ENCODE assay signal across 9 mouse cellular contexts in genomic region chr9:44076764-44077120, GRCm38 (mm10). TPM values are rescaled to one million over a fixed set of nuclear protein-coding genes. Genes with fewer than 3 reads are reported as not detected.
DNase-seq lines count a peak whose midpoint lies in the region; ATAC-seq and TF ChIP-seq lines count a peak whose summit lies in the region.
"Had no signal": no experiment of that assay in that cellular context is flagged by ENCODE, and none has a peak within 500 bp of the region (broad histone marks: within the 10 kb centered on the region; RNA-seq: fewer than 3 reads in every experiment).

No protein-coding gene starts in this region.

- no peak for TF ChIP-seq EP300 in ES-Bruce4 (IDR thresholded peaks at IDR 0.05; ENCODE audit: insufficient read depth, low read depth, low read length)

- H3K4me2 ChIP-seq in intestine, postnatal 0 days (replicated peaks; ENCODE audit: low read depth), result no peak overlapping the region
- no peak overlapping the region for H3K4me2 ChIP-seq in intestine, embryonic 16.5 days (ENCODE audit: low read depth, low read length)
- H3K4me2 ChIP-seq in heart, embryonic 14.5 days (ENCODE audit: low read length), result 0 out of 2 replicates have a peak overlapping the region, but pooled peaks have one; percentile 3
- no peak overlapping the region for H3K4me2 ChIP-seq in forebrain, embryonic 16.5 days (ENCODE audit: low read length)
- H3K4me2 ChIP-seq: lung, embryonic 15.5 days had no signal

- no peaks in the 10 kb centered on the region for H3K9me3 ChIP-seq in intestine, postnatal 0 days (ENCODE audit: control insufficient read depth)
- no peaks in the 10 kb centered on the region for H3K9me3 ChIP-seq in intestine, embryonic 16.5 days (ENCODE audit: control insufficient read depth, low read length)
- no peaks in the 10 kb centered on the region for H3K9me3 ChIP-seq in ES-Bruce4 (replicated peaks; ENCODE audit: control insufficient read depth, insufficient read depth, low read length, poor library complexity, severe bottlenecking)
- no peaks in the 10 kb centered on the region for H3K9me3 ChIP-seq in heart, embryonic 14.5 days (ENCODE audit: control insufficient read depth, low read length)
- H3K9me3 ChIP-seq in forebrain, embryonic 16.5 days (ENCODE audit: control insufficient read depth, low read length), result no peaks in the 10 kb centered on the region
- H3K9me3 ChIP-seq: lung, embryonic 15.5 days had no signal

- TF ChIP-seq CTCF in intestine, postnatal 0 days (IDR thresholded peaks at IDR 0.05; ENCODE audit: low read depth), result peak; percentile 77
- TF ChIP-seq CTCF in ES-Bruce4 (IDR thresholded peaks at IDR 0.05; ENCODE audit: low read depth, low read length), result peak; percentile 52

- H3K36me3 ChIP-seq in intestine, postnatal 0 days (ENCODE audit: control insufficient read depth, insufficient read depth), result no peaks in the 10 kb centered on the region
- no peaks in the 10 kb centered on the region for H3K36me3 ChIP-seq in intestine, embryonic 16.5 days (ENCODE audit: control insufficient read depth, insufficient read depth, low read length)
- H3K36me3 ChIP-seq in ES-Bruce4 (ENCODE audit: control insufficient read depth, insufficient read depth, low read length, poor library complexity, severe bottlenecking), result no peaks in the 10 kb centered on the region
- H3K36me3 ChIP-seq in heart, embryonic 14.5 days (ENCODE audit: control insufficient read depth, insufficient read depth, low read length), result peaks cover 22% of the 10 kb centered on the region
- no peaks in the 10 kb centered on the region for H3K36me3 ChIP-seq in forebrain, embryonic 16.5 days (ENCODE audit: control insufficient read depth, insufficient read depth)
- H3K36me3 ChIP-seq: lung, embryonic 15.5 days had no signal

- ATAC-seq in intestine, postnatal 0 days, result 0 out of 2 replicates have a peak, but pooled peaks have one; percentile 24
- ATAC-seq in intestine, embryonic 16.5 days, result no peak
- no peak for ATAC-seq in heart, embryonic 14.5 days (ENCODE audit: insufficient number of reproducible peaks, insufficient read depth, low FRiP score, low read depth)
- peak; percentile 65 for ATAC-seq in monocyte, adult 5-6 weeks (replicated peaks; ENCODE audit: insufficient number of reproducible peaks, low FRiP score, low TSS enrichment, poor library complexity, severe bottlenecking)
- ATAC-seq in forebrain, embryonic 16.5 days, result no peak

- peaks cover 2% of the 10 kb centered on the region; the same call in 1 of the 2 replicates for H3K4me1 ChIP-seq in intestine, postnatal 0 days (replicated peaks; ENCODE audit: control insufficient read depth, insufficient read depth, low read length)
- peaks cover 30% of the 10 kb centered on the region for H3K4me1 ChIP-seq in intestine, embryonic 16.5 days (ENCODE audit: control insufficient read depth, insufficient read depth, low read length)
- H3K4me1 ChIP-seq in ES-Bruce4 (ENCODE audit: control insufficient read depth, insufficient read depth, low read length), result peaks cover 2% of the 10 kb centered on the region
- peaks cover 58 to 83% of the 10 kb centered on the region in 2 experiments for H3K4me1 ChIP-seq in heart, embryonic 14.5 days (ENCODE audit: control insufficient read depth in 2 of 2, insufficient read depth in 2 of 2, low read length in 2 of 2)
- H3K4me1 ChIP-seq in forebrain, embryonic 16.5 days (replicated peaks; ENCODE audit: control insufficient read depth, insufficient read depth, low read length), result peaks cover 25% of the 10 kb centered on the region

- H3K9ac ChIP-seq in intestine, postnatal 0 days (ENCODE audit: low read depth, low read length), result no peak overlapping the region
- H3K9ac ChIP-seq in intestine, embryonic 16.5 days (ENCODE audit: low read depth, low read length), result no peak overlapping the region
- H3K9ac ChIP-seq in ES-Bruce4 (ENCODE audit: low read depth, poor library complexity, severe bottlenecking), result no peak overlapping the region
- H3K9ac ChIP-seq in heart, embryonic 14.5 days (ENCODE audit: low read length), result 0 out of 2 replicates have a peak overlapping the region, but pooled peaks have one; percentile 22
- no peak overlapping the region for H3K9ac ChIP-seq in forebrain, embryonic 16.5 days (replicated peaks; ENCODE audit: low read depth, low read length)
- H3K9ac ChIP-seq: lung, embryonic 15.5 days had no signal

- TF ChIP-seq POLR2A in ES-Bruce4 (IDR thresholded peaks at IDR 0.05; ENCODE audit: insufficient read depth, low read length), result no peak

- WGBS in intestine, postnatal 0 days, result 18% methylated on average over 5 of the region's 5 CpGs
- 21% methylated on average over 5 of the region's 5 CpGs for WGBS in intestine, embryonic 16.5 days
- WGBS in heart, embryonic 14.5 days, result 13% methylated on average over 5 of the region's 5 CpGs
- WGBS in forebrain, embryonic 16.5 days, result 10% methylated on average over 5 of the region's 5 CpGs

- H3K27ac ChIP-seq in intestine, postnatal 0 days (ENCODE audit: low read depth, low read length), result no peak overlapping the region
- no peak overlapping the region for H3K27ac ChIP-seq in intestine, embryonic 16.5 days (ENCODE audit: low read length)
- no peak overlapping the region for H3K27ac ChIP-seq in ES-Bruce4 (ENCODE audit: insufficient read depth, low read length)
- H3K27ac ChIP-seq in heart, embryonic 14.5 days (replicated peaks in 1 of 2; ENCODE audit: control insufficient read depth in 1 of 2, insufficient read depth in 1 of 2, low read depth in 2 of 2, low read length in 2 of 2), result peak overlapping the region in 1 of 2 experiments; percentile 33; a peak in 1 of 4 replicates
- no peak overlapping the region for H3K27ac ChIP-seq in forebrain, embryonic 16.5 days (ENCODE audit: low read length)
- H3K27ac ChIP-seq: lung, embryonic 15.5 days had no signal

- peak; percentile 88 for DNase-seq in cerebellum, adult 9-10 months
- peak; percentile 13 to 57 for DNase-seq in layer of hippocampus, postnatal 25 days (ENCODE audit: extremely low spot score in 1 of 2, low spot score in 1 of 2)

- no peaks in the 10 kb centered on the region for H3K27me3 ChIP-seq in intestine, postnatal 0 days (replicated peaks; ENCODE audit: control insufficient read depth, insufficient read depth, low read length)
- no peaks in the 10 kb centered on the region for H3K27me3 ChIP-seq in intestine, embryonic 16.5 days (replicated peaks; ENCODE audit: control insufficient read depth, insufficient read depth, low read length)
- no peaks in the 10 kb centered on the region for H3K27me3 ChIP-seq in ES-Bruce4 (ENCODE audit: control insufficient read depth, insufficient read depth, low read length, poor library complexity, severe bottlenecking)
- H3K27me3 ChIP-seq in heart, embryonic 14.5 days (ENCODE audit: control insufficient read depth, insufficient read depth, low read length), result no peaks in the 10 kb centered on the region
- H3K27me3 ChIP-seq in forebrain, embryonic 16.5 days (replicated peaks; ENCODE audit: control insufficient read depth, insufficient read depth, low read length), result no peaks in the 10 kb centered on the region
- H3K27me3 ChIP-seq: lung, embryonic 15.5 days had no signal

- H3K4me3 ChIP-seq in intestine, postnatal 0 days (ENCODE audit: low read depth, low read length), result no peak overlapping the region
- no peak overlapping the region for H3K4me3 ChIP-seq in intestine, embryonic 16.5 days (ENCODE audit: low read length)
- no peak overlapping the region for H3K4me3 ChIP-seq in ES-Bruce4 (ENCODE audit: low read depth, low read length)
- no peak overlapping the region for H3K4me3 ChIP-seq in heart, embryonic 14.5 days (ENCODE audit: control insufficient read depth in 1 of 2, insufficient read depth in 1 of 2, low read depth in 1 of 2, low read length in 2 of 2)
- H3K4me3 ChIP-seq in forebrain, embryonic 16.5 days (replicated peaks; ENCODE audit: low read length), result no peak overlapping the region
- H3K4me3 ChIP-seq: lung, embryonic 15.5 days had no signal

RNA-seq across cellular contexts. Expression of gene Usp2, which starts 9.9 kb away (rescaled TPM):
- 9.7 and 10.4 TPM in 2 replicates for polyA plus RNA-seq in intestine, postnatal 0 days (2015; fragmentation: Nextera tagmentation; extraction: Ambion mirVana)
- 13.2 and 15.6 TPM in 2 replicates for polyA plus RNA-seq in intestine, embryonic 16.5 days (2015; fragmentation: Nextera tagmentation; extraction: Ambion mirVana)
- polyA plus RNA-seq in ES-Bruce4 (2011; ENCODE audit: insufficient read depth, insufficient read length, low read depth, missing spikeins), result 9.6 and 14.2 TPM in 2 replicates
- 73.5 and 80.7 TPM in 2 replicates for polyA plus RNA-seq in heart, embryonic 14.5 days (2014; fragmentation: Nextera tagmentation; extraction: Ambion mirVana)
- total RNA-seq in layer of hippocampus, postnatal 25 days (2021), result 10 to 100 TPM; 59.4 to 81.4 TPM
- 2.1 to 8.6 TPM (median 5.6 TPM) in 3 replicates for total RNA-seq in monocyte, adult 5-6 weeks (2017)
- 13.6 and 13.7 TPM in 2 replicates for polyA plus RNA-seq in forebrain, embryonic 16.5 days (2015; fragmentation: Nextera tagmentation; extraction: Ambion mirVana)

RNA-seq across cellular contexts. Expression of gene Mfrp, which starts 24.8 kb away (rescaled TPM):
- polyA plus RNA-seq in intestine, postnatal 0 days (2015; fragmentation: Nextera tagmentation; extraction: Ambion mirVana), result 0.05 TPM in 1 of 2 replicates, not detected in the other
- 0.18 and 0.24 TPM in 2 replicates for polyA plus RNA-seq in intestine, embryonic 16.5 days (2015; fragmentation: Nextera tagmentation; extraction: Ambion mirVana)
- not detected in 2 replicates for polyA plus RNA-seq in ES-Bruce4 (2011; ENCODE audit: insufficient read depth, insufficient read length, low read depth, missing spikeins)
- polyA plus RNA-seq in heart, embryonic 14.5 days (2014; fragmentation: Nextera tagmentation; extraction: Ambion mirVana), result not detected in 2 replicates
- under 1 TPM; 0.31 to 0.49 TPM for total RNA-seq in layer of hippocampus, postnatal 25 days (2021)
- total RNA-seq in monocyte, adult 5-6 weeks (2017), result not detected in 3 replicates
- 0.12 TPM in 1 of 2 replicates, not detected in the other for polyA plus RNA-seq in forebrain, embryonic 16.5 days (2015; fragmentation: Nextera tagmentation; extraction: Ambion mirVana)

RNA-seq across cellular contexts. Expression of gene C1qtnf5, which starts 30.3 kb away (rescaled TPM):
- 5.4 and 6.0 TPM in 2 replicates for polyA plus RNA-seq in intestine, postnatal 0 days (2015; fragmentation: Nextera tagmentation; extraction: Ambion mirVana)
- 2.7 and 3.0 TPM in 2 replicates for polyA plus RNA-seq in intestine, embryonic 16.5 days (2015; fragmentation: Nextera tagmentation; extraction: Ambion mirVana)
- not detected in 2 replicates for polyA plus RNA-seq in ES-Bruce4 (2011; ENCODE audit: insufficient read depth, insufficient read length, low read depth, missing spikeins)
- 2.3 and 2.7 TPM in 2 replicates for polyA plus RNA-seq in heart, embryonic 14.5 days (2014; fragmentation: Nextera tagmentation; extraction: Ambion mirVana)
- total RNA-seq in layer of hippocampus, postnatal 25 days (2021), result 10 to 100 TPM; 13.6 to 16.8 TPM
- total RNA-seq in monocyte, adult 5-6 weeks (2017), result not detected in 3 replicates
- polyA plus RNA-seq in forebrain, embryonic 16.5 days (2015; fragmentation: Nextera tagmentation; extraction: Ambion mirVana), result 2.3 and 2.7 TPM in 2 replicates

RNA-seq across cellular contexts. Expression of gene Thy1, which starts 33.6 kb away (rescaled TPM):
- 4.6 and 4.9 TPM in 2 replicates for polyA plus RNA-seq in intestine, postnatal 0 days (2015; fragmentation: Nextera tagmentation; extraction: Ambion mirVana)
- 1.8 TPM in 2 replicates for polyA plus RNA-seq in intestine, embryonic 16.5 days (2015; fragmentation: Nextera tagmentation; extraction: Ambion mirVana)
- 11.4 and 15.4 TPM in 2 replicates for polyA plus RNA-seq in ES-Bruce4 (2011; ENCODE audit: insufficient read depth, insufficient read length, low read depth, missing spikeins)
- 2.5 and 2.7 TPM in 2 replicates for polyA plus RNA-seq in heart, embryonic 14.5 days (2014; fragmentation: Nextera tagmentation; extraction: Ambion mirVana)
- 100 to 1,000 TPM; 833 to 928 TPM for total RNA-seq in layer of hippocampus, postnatal 25 days (2021)
- 14.7 to 67.2 TPM (median 34.3 TPM) in 3 replicates for total RNA-seq in monocyte, adult 5-6 weeks (2017)
- polyA plus RNA-seq in forebrain, embryonic 16.5 days (2015; fragmentation: Nextera tagmentation; extraction: Ambion mirVana), result 4.7 and 5.4 TPM in 2 replicates

RNA-seq across cellular contexts. Expression of gene Gm49380, which starts 36.6 kb away (rescaled TPM):
- polyA plus RNA-seq in intestine, postnatal 0 days (2015; fragmentation: Nextera tagmentation; extraction: Ambion mirVana), result 0.05 TPM in 1 of 2 replicates, not detected in the other
- 0.05 and 0.12 TPM in 2 replicates for polyA plus RNA-seq in intestine, embryonic 16.5 days (2015; fragmentation: Nextera tagmentation; extraction: Ambion mirVana)
- 0.49 and 0.67 TPM in 2 replicates for polyA plus RNA-seq in ES-Bruce4 (2011; ENCODE audit: insufficient read depth, insufficient read length, low read depth, missing spikeins)
- polyA plus RNA-seq in heart, embryonic 14.5 days (2014; fragmentation: Nextera tagmentation; extraction: Ambion mirVana), result 0.07 and 0.08 TPM in 2 replicates
- under 1 TPM in 1 of 2 experiments, not detected in 1; 0.28 TPM for total RNA-seq in layer of hippocampus, postnatal 25 days (2021)
- not detected in 3 replicates for total RNA-seq in monocyte, adult 5-6 weeks (2017)
- polyA plus RNA-seq in forebrain, embryonic 16.5 days (2015; fragmentation: Nextera tagmentation; extraction: Ambion mirVana), result 0.15 and 0.16 TPM in 2 replicates

Comparison
In these comparisons a context has a peak if more than half of its experiments do, and no peak if none do; other contexts are left out.
1. ATAC-seq: peak in intestine, postnatal 0 days (single experiment) and monocyte, adult 5-6 weeks (single experiment); none in intestine, embryonic 16.5 days (single experiment), heart, embryonic 14.5 days (single experiment) and forebrain, embryonic 16.5 days (single experiment).